Mouse (Mus musculus) stomach, postnatal 0 days (tissue): ENCODE results near the gene Hk2.
A peak's percentile ranks its signal among the peaks of the same experiment; 100 is the strongest.

ENCODE experiments used
- CTCF ChIP-seq: IDR thresholded peaks from 2 replicates; pipeline ENCODE4 v1.5.1; 2016; ENCODE audit warnings: antibody characterized with exemption, low read depth, mild to moderate bottlenecking, moderate library complexity
- EP300 ChIP-seq: optimal IDR thresholded peaks from 2 replicates; pipeline ENCODE3; 2016; ENCODE audit warnings: antibody characterized with exemption

GRCm38 (mm10) chr6:82774321-82774764 lies at the start of gene Hk2:
- TF ChIP-seq CTCF (peak; percentile 20; the same call in 1 of the 2 replicates), EP300 (no peak)
